Mouse (Mus musculus) liver, embryonic 14.5 days (tissue): ENCODE data around the gene Esr2.

Experiments
- CTCF ChIP-seq: IDR thresholded peaks from 2 replicates; pipeline ENCODE4 v1.5.1; 2016; ENCODE audit warnings: antibody characterized with exemption, low read depth, control low read depth
- EP300 ChIP-seq: IDR thresholded peaks from 2 replicates; pipeline ENCODE4 v1.6.1; 2016; ENCODE audit warnings: antibody characterized with exemption, low read depth

GRCm38 (mm10) chr12:76216716-76217115, 39.7 kb upstream of the Esr2 start:
- no peak for TF ChIP-seq EP300
- TF ChIP-seq CTCF: no peak
